Mouse (Mus musculus) stomach, embryonic 14.5 days (tissue): Measurements from ENCODE around the gene Kcnd2. TPM values are rescaled to one million over a fixed set of nuclear protein-coding genes. Genes with fewer than 3 reads are reported as not detected.
"Not testable (repeated sequence)": the region's sequence is repeated elsewhere in the genome, so short reads cannot be mapped to it uniquely, and the experiment has no call there.

Experiments used
- ATAC-seq: fragments of 200-750 bp; cut with Nextera tagmentation; 2 replicates; pipeline ENCODE4 v1.8.0; 2017; ENCODE audit warnings: low read depth, moderate TSS enrichment; ENCODE audit not compliant: insufficient number of reproducible peaks, insufficient read depth, low FRiP score
- H3K27ac ChIP-seq: fragments of 300-500 bp; sonication (generic); 2 replicates; pipeline ENCODE4 v1.5.1; 2014; ENCODE audit warnings: mild to moderate bottlenecking, low read length, moderate library complexity, mixed read lengths
- H3K27me3 ChIP-seq: fragments of 300-500 bp; sonication (generic); 2 replicates; pipeline ENCODE4 v1.6.1; 2014; ENCODE audit warnings: low read length, control low read depth, mixed read lengths; ENCODE audit not compliant: control insufficient read depth, insufficient read depth
- H3K36me3 ChIP-seq: fragments of 300-500 bp; sonication (generic); 2 replicates; pipeline ENCODE4 v1.6.1; 2014; ENCODE audit warnings: mild to moderate bottlenecking, control low read depth, low read length, moderate library complexity, mixed read lengths; ENCODE audit not compliant: control insufficient read depth, insufficient read depth
- H3K4me1 ChIP-seq: fragments of 300-500 bp; sonication (generic); 2 replicates; pipeline ENCODE4 v1.6.1; 2014; ENCODE audit warnings: low read length, control low read depth, mixed read lengths; ENCODE audit not compliant: control insufficient read depth, insufficient read depth
- H3K4me2 ChIP-seq: fragments of 300-500 bp; sonication (generic); replicated peaks from 2 replicates; pipeline ENCODE4 v1.6.1; 2014; ENCODE audit warnings: low read depth, low read length, control low read depth
- H3K4me3 ChIP-seq: fragments of 300-500 bp; sonication (generic); 2 replicates; pipeline ENCODE4 v1.5.1; 2014; ENCODE audit warnings: low read depth, low read length, control low read depth
- H3K9ac ChIP-seq: fragments of 300-500 bp; sonication (generic); replicated peaks from 2 replicates; pipeline ENCODE4 v1.6.1; 2014; ENCODE audit warnings: low read depth, mild to moderate bottlenecking, control low read depth, low read length, moderate library complexity, mixed read lengths
- H3K9me3 ChIP-seq: fragments of 300-500 bp; sonication (generic); 2 replicates; pipeline ENCODE4 v1.6.1; 2016; ENCODE audit warnings: low read depth, low read length, control low read depth; ENCODE audit not compliant: control insufficient read depth
- WGBS: fragments of 180-500 bp; shearing (Covaris S2); extraction: QIAGEN DNeasy Blood & Tissue Kit; methylation state at CpG from one replicate; pipeline ENCODE4 v1.1.7; 2014; 5-methylcytosine and 5-hydroxymethylcytosine counted together
- polyA plus RNA-seq: library from polyadenylated mRNA; unstranded; fragments of >200 nt; fragmentation: Nextera tagmentation; extraction: Ambion mirVana; gene quantifications from 2 replicates; pipeline ENCODE4 v1.2.1, GENCODE M21; 2014

Gene Kcnd2
- polyA plus RNA-seq, 1 experiment from 2014 or later: 1.5 TPM

- H3K9me3 ChIP-seq: no peaks in the 10 kb centered on the region
- no peak overlapping the region for H3K4me2 ChIP-seq
- 65% methylated on average over 4 of the region's 4 CpGs for WGBS
- H3K27me3 ChIP-seq: no peaks in the 10 kb centered on the region
- no peaks in the 10 kb centered on the region for H3K4me1 ChIP-seq
- no peak overlapping the region for H3K27ac ChIP-seq
- ATAC-seq: no peak
- no peak overlapping the region for H3K4me3 ChIP-seq
- H3K9ac ChIP-seq: no peak overlapping the region
- H3K36me3 ChIP-seq: no peaks in the 10 kb centered on the region
These were observed 111.9 kb downstream of the Kcnd2 start for GRCm38 (mm10) chr6:21327081-21327737.

GRCm38 (mm10) chr6:21385298-21385697, 170.0 kb downstream of the Kcnd2 start:
- not testable (repeated sequence) for H3K27me3 ChIP-seq, H3K4me2 ChIP-seq, H3K9me3 ChIP-seq, H3K27ac ChIP-seq, H3K4me1 ChIP-seq, H3K9ac ChIP-seq, ATAC-seq, H3K36me3 ChIP-seq, H3K4me3 ChIP-seq
- WGBS: 65% methylated on average over 3 of the region's 3 CpGs

GRCm38 (mm10) chr6:21391776-21392175, 176.5 kb downstream of the Kcnd2 start:
- WGBS: 94% methylated on average over 4 of the region's 4 CpGs
- Histone ChIP-seq H3K27me3 (no peaks in the 10 kb centered on the region), H3K4me3 (no peak overlapping the region), H3K9me3 (no peaks in the 10 kb centered on the region), H3K9ac (no peak overlapping the region), H3K36me3 (no peaks in the 10 kb centered on the region), H3K4me1 (no peaks in the 10 kb centered on the region), H3K4me2 (no peak overlapping the region), H3K27ac (no peak overlapping the region)
- no peak for ATAC-seq

GRCm38 (mm10) chr6:21413656-21414055, 198.4 kb downstream of the Kcnd2 start:
- WGBS: 82% methylated on average over 3 of the region's 3 CpGs
- no peaks in the 10 kb centered on the region for H3K4me1 ChIP-seq
- no peak overlapping the region for H3K4me3 ChIP-seq
- no peaks in the 10 kb centered on the region for H3K9me3 ChIP-seq
- no peak overlapping the region for H3K9ac ChIP-seq
- no peak overlapping the region for H3K4me2 ChIP-seq
- H3K27me3 ChIP-seq: no peaks in the 10 kb centered on the region
- no peaks in the 10 kb centered on the region for H3K36me3 ChIP-seq
- no peak overlapping the region for H3K27ac ChIP-seq
- ATAC-seq: no peak

- Histone ChIP-seq H3K4me2 (no peak overlapping the region), H3K9ac (no peak overlapping the region), H3K27me3 (no peaks in the 10 kb centered on the region), H3K27ac (no peak overlapping the region), H3K4me1 (no peaks in the 10 kb centered on the region), H3K9me3 (no peaks in the 10 kb centered on the region), H3K36me3 (no peaks in the 10 kb centered on the region), H3K4me3 (no peak overlapping the region)
- WGBS: 82% methylated on average over 6 of the region's 6 CpGs
- ATAC-seq: no peak
These were observed 202.9 kb downstream of the Kcnd2 start for GRCm38 (mm10) chr6:21418246-21418645.

GRCm38 (mm10) chr6:21424202-21424785, 209.0 kb downstream of the Kcnd2 start:
- H3K27me3 ChIP-seq: no peaks in the 10 kb centered on the region
- H3K36me3 ChIP-seq: no peaks in the 10 kb centered on the region
- H3K9ac ChIP-seq: no peak overlapping the region
- no peak overlapping the region for H3K4me2 ChIP-seq
- H3K4me1 ChIP-seq: no peaks in the 10 kb centered on the region
- no peak overlapping the region for H3K27ac ChIP-seq
- no peak overlapping the region for H3K4me3 ChIP-seq
- WGBS: 57% methylated on average over 4 of the region's 4 CpGs
- no peaks in the 10 kb centered on the region for H3K9me3 ChIP-seq
- no peak for ATAC-seq

- 90% methylated on average over 1 of the region's 1 CpGs for WGBS
- Histone ChIP-seq H3K4me2 (no peak overlapping the region), H3K27ac (no peak overlapping the region), H3K4me1 (no peaks in the 10 kb centered on the region), H3K9ac (no peak overlapping the region), H3K4me3 (no peak overlapping the region), H3K27me3 (no peaks in the 10 kb centered on the region), H3K9me3 (no peaks in the 10 kb centered on the region), H3K36me3 (no peaks in the 10 kb centered on the region)
- ATAC-seq: no peak
These were observed 215.8 kb downstream of the Kcnd2 start for GRCm38 (mm10) chr6:21431120-21431519.

GRCm38 (mm10) chr6:21464719-21465118, 249.4 kb downstream of the Kcnd2 start:
- no peaks in the 10 kb centered on the region for H3K36me3 ChIP-seq
- H3K27ac ChIP-seq: no peak overlapping the region
- H3K4me1 ChIP-seq: no peaks in the 10 kb centered on the region
- no peaks in the 10 kb centered on the region for H3K9me3 ChIP-seq
- H3K27me3 ChIP-seq: no peaks in the 10 kb centered on the region
- no peak for ATAC-seq
- H3K4me3 ChIP-seq: no peak overlapping the region
- no peak overlapping the region for H3K4me2 ChIP-seq
- no peak overlapping the region for H3K9ac ChIP-seq
